Mouse (Mus musculus): ENCODE measurements at regions not wholly inside any gene's neighbourhood (a gene's known extent, or its start where the extent isn't known, plus 50 kb on each side); places are given as distances from the start of the nearest gene placed in this dataset.

GRCm38 (mm10) chr12:109539046-109539445 lies 61.1 kb downstream of the Rtl1 start:
- no peaks in the 10 kb centered on the region for H3K36me3 ChIP-seq
- peaks cover 53% of the 10 kb centered on the region for H3K9me3 ChIP-seq
- H3K27ac ChIP-seq (replicated peaks), result no peak overlapping the region
- no peak for ATAC-seq (ENCODE audit: low FRiP score, low read depth)
- H3K9ac ChIP-seq (replicated peaks), result no peak overlapping the region
- H3K27me3 ChIP-seq, result peaks cover 14% of the 10 kb centered on the region
- H3K4me1 ChIP-seq, result no peaks in the 10 kb centered on the region
- no peak overlapping the region for H3K4me2 ChIP-seq (replicated peaks)
- 79% methylated on average over 8 of the region's 8 CpGs for WGBS
- no peak overlapping the region for H3K4me3 ChIP-seq

- ATAC-seq (ENCODE audit: low FRiP score, low read depth), result no peak
- H3K9me3 ChIP-seq, result peaks cover 53% of the 10 kb centered on the region
- H3K27me3 ChIP-seq, result peaks cover 16% of the 10 kb centered on the region
- H3K4me1 ChIP-seq, result no peaks in the 10 kb centered on the region
- H3K4me3 ChIP-seq, result no peak overlapping the region
- no peak overlapping the region for H3K4me2 ChIP-seq (replicated peaks)
- H3K9ac ChIP-seq (replicated peaks), result no peak overlapping the region
- 88% methylated on average over 3 of the region's 3 CpGs for WGBS
- no peak overlapping the region for H3K27ac ChIP-seq (replicated peaks)
- H3K36me3 ChIP-seq, result no peaks in the 10 kb centered on the region
Observed at GRCm38 (mm10) chr12:109538641-109539040, 61.5 kb downstream of the Rtl1 start.

GRCm38 (mm10) chr12:109536536-109536935 lies 63.6 kb downstream of the Rtl1 start:
- no peak overlapping the region for H3K27ac ChIP-seq (replicated peaks)
- H3K27me3 ChIP-seq, result peaks cover 25% of the 10 kb centered on the region
- no peak overlapping the region for H3K4me3 ChIP-seq
- H3K4me2 ChIP-seq (replicated peaks), result no peak overlapping the region
- no peak overlapping the region for H3K9ac ChIP-seq (replicated peaks)
- 89% methylated on average over 3 of the region's 3 CpGs for WGBS
- H3K9me3 ChIP-seq, result peaks cover 38% of the 10 kb centered on the region
- no peak for ATAC-seq (ENCODE audit: low FRiP score, low read depth)
- peaks cover 5% of the 10 kb centered on the region for H3K4me1 ChIP-seq
- no peaks in the 10 kb centered on the region for H3K36me3 ChIP-seq

GRCm38 (mm10) chr12:109532392-109532791 lies 67.7 kb downstream of the Rtl1 start:
- 59% methylated on average over 8 of the region's 8 CpGs for WGBS
- Histone ChIP-seq H3K9ac (replicated peaks) (no peak overlapping the region), H3K27ac (replicated peaks) (no peak overlapping the region), H3K4me3 (no peak overlapping the region), H3K36me3 (no peaks in the 10 kb centered on the region; the same call in 1 of the 2 replicates), H3K4me2 (replicated peaks) (no peak overlapping the region), H3K27me3 (0 out of 2 replicates have a peak, but pooled peaks cover 17% of the 10 kb centered on the region), H3K4me1 (peaks cover 21% of the 10 kb centered on the region), H3K9me3 (peaks cover 38% of the 10 kb centered on the region)
- no peak for ATAC-seq (ENCODE audit: low FRiP score, low read depth)

GRCm38 (mm10) chr12:109531347-109532023 lies 68.6 kb downstream of the Rtl1 start:
- H3K27ac ChIP-seq (replicated peaks), result no peak overlapping the region
- WGBS, result 85% methylated on average over 8 of the region's 8 CpGs
- ATAC-seq (ENCODE audit: low FRiP score, low read depth), result no peak

GRCm38 (mm10) chr12:109530215-109531050 lies 69.7 kb downstream of the Rtl1 start:
- no peak; the same call in 1 of the 2 replicates for ATAC-seq (ENCODE audit: low FRiP score, low read depth)
- Histone ChIP-seq H3K9ac (replicated peaks) (no peak overlapping the region), H3K4me3 (no peak overlapping the region), H3K4me2 (replicated peaks) (peak overlapping the region; percentile 13; the same call in 1 of the 2 replicates), H3K9me3 (peaks cover 49% of the 10 kb centered on the region), H3K4me1 (peaks cover 21% of the 10 kb centered on the region), H3K27me3 (peaks cover 25% of the 10 kb centered on the region), H3K27ac (replicated peaks) (no peak overlapping the region), H3K36me3 (no peaks in the 10 kb centered on the region; the same call in 1 of the 2 replicates)
- WGBS, result 54% methylated on average over 19 of the region's 19 CpGs

More at GRCm38 (mm10) chr12:109531347-109532023, 68.6 kb downstream of the Rtl1 start:
- peaks cover 43% of the 10 kb centered on the region for H3K9me3 ChIP-seq
- H3K4me2 ChIP-seq (replicated peaks), result no peak overlapping the region
- no peak overlapping the region for H3K4me3 ChIP-seq
- H3K9ac ChIP-seq (replicated peaks), result no peak overlapping the region
- peaks cover 25% of the 10 kb centered on the region; the same call in 1 of the 2 replicates for H3K27me3 ChIP-seq
- H3K4me1 ChIP-seq, result peaks cover 21% of the 10 kb centered on the region
- H3K36me3 ChIP-seq, result no peaks in the 10 kb centered on the region; the same call in 1 of the 2 replicates

- Histone ChIP-seq H3K27ac (replicated peaks) (no peak overlapping the region), H3K9ac (replicated peaks) (no peak overlapping the region), H3K9me3 (peaks cover 49% of the 10 kb centered on the region), H3K4me2 (replicated peaks) (no peak overlapping the region), H3K27me3 (peaks cover 22% of the 10 kb centered on the region), H3K36me3 (no peaks in the 10 kb centered on the region; the same call in 1 of the 2 replicates), H3K4me1 (peaks cover 21% of the 10 kb centered on the region), H3K4me3 (no peak overlapping the region)
- WGBS, result 59% methylated on average over 6 of the region's 6 CpGs
- no peak for ATAC-seq (ENCODE audit: low FRiP score, low read depth)
Observed at GRCm38 (mm10) chr12:109529501-109529900, 70.6 kb downstream of the Rtl1 start.

- H3K27me3 ChIP-seq, result peaks cover 22% of the 10 kb centered on the region
- H3K4me3 ChIP-seq, result no peak overlapping the region
- peaks cover 49% of the 10 kb centered on the region for H3K9me3 ChIP-seq
- no peak overlapping the region for H3K9ac ChIP-seq (replicated peaks)
- H3K36me3 ChIP-seq, result no peaks in the 10 kb centered on the region; the same call in 1 of the 2 replicates
- no peak for ATAC-seq (ENCODE audit: low FRiP score, low read depth)
- no peak overlapping the region for H3K4me2 ChIP-seq (replicated peaks)
- no peak overlapping the region for H3K27ac ChIP-seq (replicated peaks)
- peaks cover 21% of the 10 kb centered on the region for H3K4me1 ChIP-seq
- 48% methylated on average over 5 of the region's 5 CpGs for WGBS
Observed at GRCm38 (mm10) chr12:109528966-109529365, 71.2 kb downstream of the Rtl1 start.

- H3K4me3 ChIP-seq, result peak overlapping the region; percentile 24
- H3K4me1 ChIP-seq, result peaks cover 21% of the 10 kb centered on the region
- H3K36me3 ChIP-seq, result no peaks in the 10 kb centered on the region; the same call in 1 of the 2 replicates
- H3K27me3 ChIP-seq, result peaks cover 21% of the 10 kb centered on the region
- H3K9ac ChIP-seq (replicated peaks), result no peak overlapping the region
- WGBS, result 59% methylated on average over 27 of the region's 27 CpGs
- no peak overlapping the region for H3K27ac ChIP-seq (replicated peaks)
- H3K4me2 ChIP-seq (replicated peaks), result peak overlapping the region; percentile 49
- no peak for ATAC-seq (ENCODE audit: low FRiP score, low read depth)
- peaks cover 49% of the 10 kb centered on the region for H3K9me3 ChIP-seq
Observed at GRCm38 (mm10) chr12:109528263-109528545, 71.9 kb downstream of the Rtl1 start.

GRCm38 (mm10) chr12:109527414-109528262 lies 72.5 kb downstream of the Rtl1 start:
- Histone ChIP-seq H3K4me1 (peaks cover 18% of the 10 kb centered on the region), H3K27me3 (peaks cover 22% of the 10 kb centered on the region), H3K9me3 (peaks cover 49% of the 10 kb centered on the region), H3K9ac (replicated peaks) (no peak overlapping the region), H3K4me2 (replicated peaks) (peak overlapping the region; percentile 49), H3K36me3 (no peaks in the 10 kb centered on the region; the same call in 1 of the 2 replicates), H3K27ac (replicated peaks) (no peak overlapping the region), H3K4me3 (peak overlapping the region; percentile 24; the same call in 1 of the 2 replicates)
- no peak for ATAC-seq (ENCODE audit: low FRiP score, low read depth)
- 48% methylated on average over 29 of the region's 29 CpGs for WGBS

GRCm38 (mm10) chr12:109525613-109526012 lies 73.0 kb downstream of the Dlk1 start:
- Histone ChIP-seq H3K9me3 (peaks cover 45% of the 10 kb centered on the region), H3K4me3 (no peak overlapping the region), H3K27me3 (peaks cover 26% of the 10 kb centered on the region), H3K27ac (replicated peaks) (no peak overlapping the region), H3K4me2 (replicated peaks) (no peak overlapping the region), H3K9ac (replicated peaks) (no peak overlapping the region), H3K36me3 (no peaks in the 10 kb centered on the region; the same call in 1 of the 2 replicates), H3K4me1 (peaks cover 11% of the 10 kb centered on the region)
- WGBS, result 68% methylated on average over 9 of the region's 9 CpGs
- ATAC-seq (ENCODE audit: low FRiP score, low read depth), result no peak

Measured in midbrain, embryonic 12.5 days (tissue).